Mouse (Mus musculus) cerebellum, adult 2 months (tissue): ENCODE data around the gene Fgf14. TPM values are rescaled to one million over a fixed set of nuclear protein-coding genes. Genes with fewer than 3 reads are reported as not detected.

Experiments used
- DNase-seq, 2 experiments: peaks; one replicate each; pipeline ENCODE4 v3.0.0; 2021
- H3K27ac ChIP-seq: fragments of 200-500 bp; 2 replicates; pipeline ENCODE4 v1.5.1; 2012; ENCODE audit warnings: low read length, control low read depth, inconsistent platforms; ENCODE audit not compliant: insufficient read depth
- H3K27me3 ChIP-seq: fragments of 200-500 bp; 2 replicates; pipeline ENCODE4 v1.6.1; 2012; ENCODE audit warnings: inconsistent platforms, mild to moderate bottlenecking, low read length, moderate library complexity; ENCODE audit not compliant: control insufficient read depth, insufficient read depth
- H3K4me1 ChIP-seq: fragments of 200-500 bp; 2 replicates; pipeline ENCODE4 v1.6.1; 2011; ENCODE audit warnings: low read length; ENCODE audit not compliant: control insufficient read depth, insufficient read depth
- H3K4me3 ChIP-seq: fragments of 200-500 bp; replicated peaks from 2 replicates; pipeline ENCODE3; 2011; ENCODE audit warnings: mild to moderate bottlenecking, low read depth, low read length, control low read depth; ENCODE audit not compliant: insufficient read depth
- CTCF ChIP-seq: fragments of 200-500 bp; IDR thresholded peaks from 2 replicates; pipeline ENCODE4 v1.5.1; 2011; ENCODE audit warnings: low read depth, mild to moderate bottlenecking, control low read depth, low read length, moderate library complexity, borderline replicate concordance; ENCODE audit not compliant: insufficient read depth
- POLR2A ChIP-seq: fragments of 200-500 bp; IDR thresholded peaks from 2 replicates; pipeline ENCODE4 v1.6.1; 2011; ENCODE audit warnings: low read length, control low read depth, borderline replicate concordance; ENCODE audit not compliant: insufficient read depth
- WGBS: fragments of 180-500 bp; shearing (Covaris S2); methylation state at CpG from one replicate; pipeline ENCODE4 v1.1.7; 2018; 5-methylcytosine and 5-hydroxymethylcytosine counted together
- polyA plus RNA-seq: library from polyadenylated mRNA; depleted of rRNA; stranded (reverse); fragments of >200 nt; gene quantifications from 2 replicates; pipeline ENCODE4 v1.2.3, GENCODE M21; 2012

Fgf14 gene
- polyA plus RNA-seq, 1 experiment = 32.5 TPM

DNA sequence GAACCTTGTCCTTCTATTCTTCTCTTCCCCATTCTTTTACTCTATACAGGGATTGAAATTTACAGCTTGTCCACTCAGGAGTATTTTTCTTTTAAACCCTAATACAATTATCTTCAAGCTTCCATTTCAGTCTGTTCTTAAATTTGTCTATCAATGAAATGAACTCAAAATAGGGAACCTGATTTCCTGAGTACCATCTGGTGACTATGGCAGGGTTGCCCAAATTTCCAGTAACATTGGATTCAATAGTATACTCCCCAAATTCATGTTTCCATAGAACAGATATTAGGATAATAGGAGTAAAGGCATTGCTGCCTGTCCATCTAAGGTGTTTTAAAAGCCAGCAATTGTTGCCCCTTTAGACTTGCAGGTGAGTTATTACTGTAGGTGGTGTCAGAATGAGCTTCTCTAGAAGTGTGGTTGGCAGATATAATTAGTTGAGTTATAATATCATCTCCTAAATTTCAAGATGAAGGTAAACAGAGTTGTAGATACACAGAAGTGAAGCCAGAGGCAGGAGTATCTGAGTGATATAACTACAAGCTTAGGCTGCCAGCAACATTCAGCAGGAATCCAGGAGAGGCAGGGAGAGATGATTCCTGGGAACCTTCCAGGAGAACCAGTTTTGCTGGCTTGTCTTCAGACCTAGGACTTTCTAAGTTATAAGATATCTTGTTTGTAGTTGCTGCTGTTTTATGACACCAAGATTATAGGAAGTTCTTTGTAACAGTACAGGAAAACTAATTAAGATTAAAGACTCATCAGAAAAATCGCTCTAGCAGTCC is 648.8 kb downstream of the Fgf14 start:
- Histone ChIP-seq H3K4me3 (no peak overlapping the region), H3K27ac (no peak overlapping the region), H3K4me1 (peaks cover 2% of the 10 kb centered on the region; the same call in 1 of the 2 replicates), H3K27me3 (no peaks in the 10 kb centered on the region)
- no peak for TF ChIP-seq POLR2A
- TF ChIP-seq CTCF = no peak
- WGBS = 95% methylated on average over 1 of the region's 1 CpGs
- DNase-seq = peak in 1 of 2 experiments; percentile 55

DNA sequence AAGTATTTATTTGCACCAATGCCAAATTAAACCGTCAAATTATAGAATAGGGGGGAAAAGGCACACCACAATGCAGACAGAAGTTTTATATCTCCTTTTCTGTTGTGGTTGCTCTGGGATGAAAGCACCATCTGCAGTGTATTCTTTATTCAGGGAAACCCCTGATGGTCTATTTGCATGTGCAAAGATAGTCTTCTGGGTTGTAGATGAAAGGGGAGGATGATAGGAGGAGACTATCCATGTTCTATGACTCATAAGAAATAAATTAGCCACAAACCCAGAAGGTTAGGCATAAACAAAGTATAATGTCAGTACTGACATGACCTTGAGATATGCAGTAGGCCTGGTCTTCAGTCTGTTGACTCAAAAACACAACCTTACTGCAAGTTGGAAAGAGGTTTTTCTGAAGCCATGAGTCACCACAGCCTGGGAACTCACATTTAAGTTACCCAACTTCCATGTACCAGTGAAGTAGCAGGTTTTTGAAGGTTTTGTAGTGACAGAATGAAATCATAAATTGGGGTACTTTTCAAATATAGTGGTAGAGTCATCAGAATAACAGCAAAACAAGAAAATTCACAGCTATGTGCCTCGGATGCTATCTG is 686.2 kb downstream of the Fgf14 start:
- no peak overlapping the region for H3K27ac ChIP-seq
- no peaks in the 10 kb centered on the region for H3K27me3 ChIP-seq
- 66% methylated on average over 2 of the region's 2 CpGs for WGBS
- no peak for TF ChIP-seq POLR2A
- no peak for TF ChIP-seq CTCF
- DNase-seq = no peak
- H3K4me3 ChIP-seq = no peak overlapping the region
- H3K4me1 ChIP-seq = no peaks in the 10 kb centered on the region

GRCm38 (mm10) chr14:123967996-123968395 is 708.9 kb downstream of the Fgf14 start:
- TF ChIP-seq POLR2A (no peak), CTCF (no peak)
- Histone ChIP-seq H3K27ac (no peak overlapping the region), H3K27me3 (no peaks in the 10 kb centered on the region), H3K4me3 (no peak overlapping the region), H3K4me1 (peaks cover 13% of the 10 kb centered on the region; the same call in 1 of the 2 replicates)
- DNase-seq = peak; percentile 33 to 69
- 22% methylated on average over 6 of the region's 6 CpGs for WGBS

GRCm38 (mm10) chr14:123966531-123966930 is 710.4 kb downstream of the Fgf14 start:
- peak; percentile 57 to 84 for DNase-seq
- WGBS = 11% methylated on average over 2 of the region's 2 CpGs
- Histone ChIP-seq H3K4me1 (peaks cover 13% of the 10 kb centered on the region; the same call in 1 of the 2 replicates), H3K27me3 (no peaks in the 10 kb centered on the region), H3K4me3 (no peak overlapping the region), H3K27ac (no peak overlapping the region)
- TF ChIP-seq CTCF (peak; percentile 34; the same call in 1 of the 2 replicates), POLR2A (no peak)
